Mouse (Mus musculus) myocyte (in vitro differentiated cells): ENCODE data around the gene Ptprh. TPM values are rescaled to one million over a fixed set of nuclear protein-coding genes. Genes with fewer than 3 reads are reported as not detected.
"Not testable (repeated sequence)": the region's sequence is repeated elsewhere in the genome, so short reads cannot be mapped to it uniquely, and the experiment has no call there.

Experiments used
- H3K27me3 ChIP-seq: one replicate; pipeline ENCODE4 v1.6.1; 2011; ENCODE audit not compliant: control insufficient read depth, insufficient read depth, insufficient read length
- H3K36me3 ChIP-seq: one replicate; pipeline ENCODE4 v1.6.1; 2011; ENCODE audit not compliant: control insufficient read depth, insufficient read depth
- H3K4me2 ChIP-seq: one replicate; pipeline ENCODE4 v1.6.1; 2011; ENCODE audit warnings: low read depth, control low read depth
- H3K4me3 ChIP-seq: one replicate; pipeline ENCODE4 v1.5.1; 2011; ENCODE audit warnings: mild to moderate bottlenecking, control low read depth, moderate library complexity
- H3K79me2 ChIP-seq: one replicate; pipeline ENCODE4 v1.6.1; 2011; ENCODE audit not compliant: control insufficient read depth, insufficient read depth
- H3ac ChIP-seq: one replicate; pipeline ENCODE4 v1.6.1; 2011; ENCODE audit not compliant: control insufficient read depth, insufficient read length
- CEBPB ChIP-seq: IDR thresholded peaks from 2 replicates; pipeline ENCODE4 v1.6.1; 2011; ENCODE audit warnings: mild to moderate bottlenecking, moderate library complexity; ENCODE audit not compliant: poor library complexity, insufficient read depth, severe bottlenecking
- E2F4 ChIP-seq: IDR thresholded peaks from one replicate; pipeline ENCODE4 v1.6.1; 2011; ENCODE audit warnings: mild to moderate bottlenecking, control low read depth, moderate library complexity; ENCODE audit not compliant: insufficient read depth
- MAX ChIP-seq: IDR thresholded peaks from one replicate; pipeline ENCODE4 v1.6.1; 2011; ENCODE audit warnings: low read depth, mild to moderate bottlenecking, control low read depth
- MYOD1 ChIP-seq, 3 experiments: IDR thresholded peaks; one replicate each; pipeline ENCODE4 v1.6.1; 2011; ENCODE audit warnings: control low read depth in 2 of 3, low read depth in 2 of 3, mild to moderate bottlenecking in 2 of 3, moderate library complexity in 1 of 3; ENCODE audit not compliant: insufficient read length in 2 of 3, control insufficient read depth in 1 of 3
- MYOG ChIP-seq, 3 experiments: IDR thresholded peaks; one replicate each; pipeline ENCODE4 v1.6.1; 2011; ENCODE audit warnings: control low read depth in 2 of 3, low read depth in 2 of 3, mild to moderate bottlenecking in 2 of 3; ENCODE audit not compliant: insufficient read length in 2 of 3, control insufficient read depth in 1 of 3, insufficient read depth in 1 of 3
- POLR2A ChIP-seq: IDR thresholded peaks from one replicate; pipeline ENCODE4 v1.6.1; 2011; ENCODE audit warnings: low read depth, mild to moderate bottlenecking, control low read depth, moderate library complexity; ENCODE audit not compliant: insufficient read length
- POLR2AphosphoS2 ChIP-seq: IDR thresholded peaks from one replicate; pipeline ENCODE4 v1.6.1; 2011; ENCODE audit warnings: low read depth, control low read depth; ENCODE audit not compliant: insufficient read length
- REST ChIP-seq: IDR thresholded peaks from one replicate; pipeline ENCODE4 v1.6.1; 2011; ENCODE audit warnings: mild to moderate bottlenecking, control low read depth, moderate library complexity; ENCODE audit not compliant: insufficient read depth, insufficient read length
- SRF ChIP-seq: IDR thresholded peaks from one replicate; pipeline ENCODE4 v1.6.1; 2011; ENCODE audit warnings: low read depth; ENCODE audit not compliant: control insufficient read depth, insufficient read length
- TCF12 ChIP-seq: IDR thresholded peaks from one replicate; pipeline ENCODE4 v1.6.1; 2011; ENCODE audit warnings: mild to moderate bottlenecking, control low read depth; ENCODE audit not compliant: poor library complexity, insufficient read depth, severe bottlenecking
- TCF3 ChIP-seq: IDR thresholded peaks from one replicate; pipeline ENCODE4 v1.6.1; 2011; ENCODE audit warnings: low read depth, control low read depth; ENCODE audit not compliant: insufficient read length
- USF1 ChIP-seq: IDR thresholded peaks from one replicate; pipeline ENCODE4 v1.6.1; 2011; ENCODE audit warnings: low read depth, mild to moderate bottlenecking, control low read depth, moderate library complexity
- polyA plus RNA-seq: library from polyadenylated mRNA; unstranded; fragments of >200 nt; fragmentation: generic; extraction: Trizol; gene quantifications from one replicate; pipeline ENCODE4 v1.2.1, GENCODE M21; 2012; ENCODE audit warnings: missing spikeins

Ptprh gene
- polyA plus RNA-seq, 1 experiment: not detected

- Histone ChIP-seq H3ac (no peak overlapping the region), H3K4me3 (no peak overlapping the region), H3K79me2 (no peaks in the 10 kb centered on the region), H3K36me3 (no peaks in the 10 kb centered on the region), H3K4me2 (no peak overlapping the region), H3K27me3 (peaks cover under 1% of the 10 kb centered on the region)
- no peak for TF ChIP-seq CEBPB
- no peak for TF ChIP-seq MYOG (IDR thresholded peaks at IDR 0.05; ENCODE audit: control insufficient read depth in 1 of 3, insufficient read depth in 1 of 3, insufficient read length in 2 of 3, low read depth in 2 of 3)
- no peak for TF ChIP-seq MYOD1 (IDR thresholded peaks at IDR 0.05; ENCODE audit: control insufficient read depth in 1 of 3, insufficient read length in 2 of 3, low read depth in 2 of 3)
- TF ChIP-seq POLR2AphosphoS2: no peak
- TF ChIP-seq E2F4: no peak
- no peak for TF ChIP-seq REST
- no peak for TF ChIP-seq TCF3
- no peak for TF ChIP-seq TCF12
- no peak for TF ChIP-seq USF1
- no peak for TF ChIP-seq MAX
- TF ChIP-seq SRF: no peak
Measured at GRCm38 (mm10) chr7:4537181-4537580, 66.7 kb downstream of the Ptprh start.

DNA sequence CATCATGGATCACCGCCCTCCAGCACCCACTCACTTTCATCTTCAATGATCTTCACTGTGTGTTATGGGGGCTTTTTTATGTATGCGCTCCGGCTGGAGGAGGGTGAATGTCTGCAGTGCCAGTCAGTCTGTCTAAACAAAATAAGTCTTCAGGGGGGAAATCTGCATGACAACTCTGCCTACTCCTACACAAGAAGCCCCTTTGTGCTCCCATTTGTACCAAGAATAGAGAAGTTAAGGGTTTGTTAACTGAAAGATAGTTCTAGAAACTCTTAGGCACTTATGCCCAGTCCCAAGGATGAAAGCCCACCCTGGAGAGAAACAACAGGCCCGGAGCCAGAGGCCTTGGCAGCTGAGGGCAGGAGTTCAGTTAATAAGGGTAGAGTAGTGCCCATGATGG is 67.5 kb downstream of the Ptprh start:
- Histone ChIP-seq H3ac (no peak overlapping the region), H3K27me3 (no peaks in the 10 kb centered on the region), H3K4me3 (no peak overlapping the region), H3K4me2 (no peak overlapping the region), H3K36me3 (no peaks in the 10 kb centered on the region), H3K79me2 (no peaks in the 10 kb centered on the region)
- TF ChIP-seq CEBPB: no peak
- no peak for TF ChIP-seq POLR2AphosphoS2
- TF ChIP-seq TCF12: no peak
- TF ChIP-seq USF1: no peak
- no peak for TF ChIP-seq REST
- TF ChIP-seq MYOD1 (IDR thresholded peaks at IDR 0.05; ENCODE audit: control insufficient read depth in 1 of 3, insufficient read length in 2 of 3, low read depth in 2 of 3): no peak
- TF ChIP-seq TCF3: no peak
- TF ChIP-seq SRF: no peak
- no peak for TF ChIP-seq POLR2A
- no peak for TF ChIP-seq MAX
- no peak for TF ChIP-seq MYOG (IDR thresholded peaks at IDR 0.05; ENCODE audit: control insufficient read depth in 1 of 3, insufficient read depth in 1 of 3, insufficient read length in 2 of 3, low read depth in 2 of 3)

DNA sequence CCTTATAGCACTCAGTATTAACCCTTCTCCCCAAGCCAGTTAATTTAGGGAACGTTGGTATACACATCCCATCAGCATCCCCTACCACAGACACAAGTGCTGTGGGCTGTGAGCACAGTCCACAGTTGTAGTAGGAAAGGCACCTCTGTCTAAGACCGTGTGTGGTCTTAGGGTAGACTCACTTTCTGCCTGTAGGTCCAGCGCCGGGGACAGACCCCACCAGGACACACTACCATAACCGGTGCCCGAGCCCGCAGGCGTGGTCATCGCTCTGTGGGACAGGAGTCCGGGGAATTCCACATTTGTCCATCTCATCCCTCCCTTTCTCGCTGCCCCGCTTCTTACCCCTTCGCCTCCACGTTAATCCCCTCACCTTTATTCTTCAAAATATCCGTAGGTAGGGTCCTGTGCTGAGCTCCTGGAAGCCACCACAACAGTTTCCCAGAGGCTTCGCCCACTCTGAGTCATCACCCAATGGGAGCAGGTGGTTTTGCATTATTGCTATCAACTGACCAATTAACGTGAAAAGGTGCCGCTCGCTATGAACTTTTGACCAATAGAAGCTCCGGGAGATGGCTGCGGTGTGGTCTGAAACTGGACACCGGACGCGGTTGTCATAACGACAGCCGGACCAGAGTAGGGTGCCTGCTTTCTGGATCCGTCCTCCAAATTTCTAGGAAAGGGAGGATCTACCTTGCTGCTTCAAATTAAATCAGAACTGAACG is 71.7 kb downstream of the Ptprh start, which contains the start of gene Dnaaf3:
Dnaaf3 (minus strand) TSS at position 449 of the 725 bp plus-strand sequence.
- Histone ChIP-seq H3K4me3 (peak within 1 kb of the TSS; percentile 20), H3K27me3 (no peaks in the 10 kb centered on the region), H3K36me3 (no peaks in the 10 kb centered on the region), H3K79me2 (no peaks in the 10 kb centered on the region), H3ac (no peak within 1 kb of the TSS), H3K4me2 (peak within 1 kb of the TSS; percentile 86)
- TF ChIP-seq TCF12 (no peak), E2F4 (no peak), SRF (no peak), TCF3 (no peak), MYOD1 (IDR thresholded peaks at IDR 0.05; ENCODE audit: control insufficient read depth in 1 of 3, insufficient read length in 2 of 3, low read depth in 2 of 3) (no peak), POLR2AphosphoS2 (no peak), MYOG (IDR thresholded peaks at IDR 0.05; ENCODE audit: control insufficient read depth in 1 of 3, insufficient read depth in 1 of 3, insufficient read length in 2 of 3, low read depth in 2 of 3) (no peak), CEBPB (no peak), REST (no peak), POLR2A (no peak), MAX (no peak), USF1 (no peak)

GRCm38 (mm10) chr7:4530166-4530565 is 73.7 kb downstream of the Ptprh start:
- not testable (repeated sequence) for H3K4me2 ChIP-seq, H3K27me3 ChIP-seq, H3K79me2 ChIP-seq

DNA sequence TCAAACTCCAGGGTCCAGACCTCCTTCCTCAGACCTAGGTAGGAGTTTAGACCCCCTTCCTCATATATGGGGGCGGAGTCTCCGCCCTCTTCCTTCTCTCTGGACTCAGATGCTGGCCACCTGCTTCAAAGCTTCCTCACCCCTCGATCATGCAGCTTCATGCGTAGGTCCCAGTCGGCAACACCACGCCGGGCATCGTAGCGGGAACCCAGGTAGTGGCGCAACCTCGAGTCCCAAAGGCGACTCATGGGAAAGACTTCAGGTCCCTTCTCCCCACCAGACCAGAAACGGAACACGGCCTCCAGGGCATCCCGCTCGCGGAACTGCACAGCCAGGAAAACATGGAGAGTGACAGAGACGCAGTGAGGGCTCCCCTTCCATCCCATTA is 76.5 kb downstream of the Ptprh start:
- Histone ChIP-seq H3K4me2 (no peak overlapping the region), H3K4me3 (no peak overlapping the region)

More at GRCm38 (mm10) chr7:4530166-4530565, 73.7 kb downstream of the Ptprh start:
- not testable (repeated sequence) for H3K4me3 ChIP-seq, H3ac ChIP-seq, H3K36me3 ChIP-seq

More for the DNA sequence above, 76.5 kb downstream of the Ptprh start:
- Histone ChIP-seq H3K36me3 (no peaks in the 10 kb centered on the region), H3K79me2 (no peaks in the 10 kb centered on the region), H3K27me3 (no peaks in the 10 kb centered on the region), H3ac (no peak overlapping the region)
- TF ChIP-seq TCF12 (no peak), POLR2A (no peak), POLR2AphosphoS2 (no peak), SRF (no peak), USF1 (no peak), REST (no peak), E2F4 (no peak), MYOD1 (IDR thresholded peaks at IDR 0.05; ENCODE audit: control insufficient read depth in 1 of 3, insufficient read length in 2 of 3, low read depth in 2 of 3) (no peak), MYOG (IDR thresholded peaks at IDR 0.05; ENCODE audit: control insufficient read depth in 1 of 3, insufficient read depth in 1 of 3, insufficient read length in 2 of 3, low read depth in 2 of 3) (no peak), TCF3 (no peak), CEBPB (no peak), MAX (no peak)
